Mouse (Mus musculus): ENCODE results near the gene Dip2c. TPM values are rescaled to one million over a fixed set of nuclear protein-coding genes. Genes with fewer than 3 reads are reported as not detected.

Gene Dip2c
- 0.99 and 1.2 TPM in 2 replicates for polyA plus RNA-seq (2011; ENCODE audit: insufficient read depth, insufficient read length, low replicate concordance, missing spikeins)

GRCm38 (mm10) chr13:9276322-9276855 is at the start of gene Dip2c:
Gene Dip2c, plus strand, starts transcription at chr13:9276528.
- Histone ChIP-seq H3K4me1 (ENCODE audit: control insufficient read depth, insufficient read depth, low read length) (no peaks in the 10 kb centered on the region), H3K4me3 (replicated peaks; ENCODE audit: control insufficient read depth, low read depth, low read length) (peak within 1 kb of the TSS; percentile 67), H3K27ac (ENCODE audit: control insufficient read depth, insufficient read depth, low read depth, low read length, poor library complexity) (peak within 1 kb of the TSS; percentile 61; the same call in 1 of the 2 replicates)
- 3% methylated on average over 67 of the region's 67 CpGs for WGBS
- TF ChIP-seq CTCF (IDR thresholded peaks at IDR 0.05; ENCODE audit: control insufficient read depth, insufficient read depth, low read length): no peak
- TF ChIP-seq POLR2A (IDR thresholded peaks at IDR 0.05; ENCODE audit: borderline replicate concordance, control insufficient read depth, low read depth, low read length): no peak

- H3K4me1 ChIP-seq (ENCODE audit: control insufficient read depth, insufficient read depth, low read length): no peaks in the 10 kb centered on the region
- no peak overlapping the region for H3K27ac ChIP-seq (ENCODE audit: control insufficient read depth, insufficient read depth, low read depth, low read length, poor library complexity)
- 75% methylated on average over 5 of the region's 5 CpGs for WGBS
- H3K4me3 ChIP-seq (replicated peaks; ENCODE audit: control insufficient read depth, low read depth, low read length): no peak overlapping the region
- TF ChIP-seq CTCF (IDR thresholded peaks at IDR 0.05; ENCODE audit: control insufficient read depth, insufficient read depth, low read length): no peak
- TF ChIP-seq POLR2A (IDR thresholded peaks at IDR 0.05; ENCODE audit: borderline replicate concordance, control insufficient read depth, low read depth, low read length): no peak
Measured at GRCm38 (mm10) chr13:9227078-9227477, 49.2 kb upstream of the Dip2c start.

GRCm38 (mm10) chr13:9237495-9237894 is 38.8 kb upstream of the Dip2c start:
- 38% methylated on average over 7 of the region's 7 CpGs for WGBS
- Histone ChIP-seq H3K27ac (ENCODE audit: control insufficient read depth, insufficient read depth, low read depth, low read length, poor library complexity) (no peak overlapping the region), H3K4me3 (replicated peaks; ENCODE audit: control insufficient read depth, low read depth, low read length) (no peak overlapping the region), H3K4me1 (ENCODE audit: control insufficient read depth, insufficient read depth, low read length) (no peaks in the 10 kb centered on the region; the same call in 1 of the 2 replicates)
- TF ChIP-seq POLR2A (IDR thresholded peaks at IDR 0.05; ENCODE audit: borderline replicate concordance, control insufficient read depth, low read depth, low read length): no peak
- TF ChIP-seq CTCF (IDR thresholded peaks at IDR 0.05; ENCODE audit: control insufficient read depth, insufficient read depth, low read length): no peak

GRCm38 (mm10) chr13:9239127-9239526 is 37.2 kb upstream of the Dip2c start:
- TF ChIP-seq CTCF (IDR thresholded peaks at IDR 0.05; ENCODE audit: control insufficient read depth, insufficient read depth, low read length) (no peak), POLR2A (IDR thresholded peaks at IDR 0.05; ENCODE audit: borderline replicate concordance, control insufficient read depth, low read depth, low read length) (no peak)
- WGBS: 81% methylated on average over 5 of the region's 5 CpGs
- Histone ChIP-seq H3K4me1 (ENCODE audit: control insufficient read depth, insufficient read depth, low read length) (no peaks in the 10 kb centered on the region; the same call in 1 of the 2 replicates), H3K4me3 (replicated peaks; ENCODE audit: control insufficient read depth, low read depth, low read length) (no peak overlapping the region), H3K27ac (ENCODE audit: control insufficient read depth, insufficient read depth, low read depth, low read length, poor library complexity) (no peak overlapping the region)

- WGBS: 86% methylated on average over 12 of the region's 12 CpGs
- TF ChIP-seq CTCF (IDR thresholded peaks at IDR 0.05; ENCODE audit: control insufficient read depth, insufficient read depth, low read length): no peak
- TF ChIP-seq POLR2A (IDR thresholded peaks at IDR 0.05; ENCODE audit: borderline replicate concordance, control insufficient read depth, low read depth, low read length): no peak
Measured at GRCm38 (mm10) chr13:9239631-9240236, 36.6 kb upstream of the Dip2c start.

GRCm38 (mm10) chr13:9261748-9262147 is 14.6 kb upstream of the Dip2c start:
- H3K4me3 ChIP-seq (replicated peaks; ENCODE audit: control insufficient read depth, low read depth, low read length): no peak overlapping the region
- 26% methylated on average over 4 of the region's 4 CpGs for WGBS
- H3K27ac ChIP-seq (ENCODE audit: control insufficient read depth, insufficient read depth, low read depth, low read length, poor library complexity): no peak overlapping the region
- no peaks in the 10 kb centered on the region for H3K4me1 ChIP-seq (ENCODE audit: control insufficient read depth, insufficient read depth, low read length)
- TF ChIP-seq POLR2A (IDR thresholded peaks at IDR 0.05; ENCODE audit: borderline replicate concordance, control insufficient read depth, low read depth, low read length) (no peak), CTCF (IDR thresholded peaks at IDR 0.05; ENCODE audit: control insufficient read depth, insufficient read depth, low read length) (no peak)

More at GRCm38 (mm10) chr13:9239631-9240236, 36.6 kb upstream of the Dip2c start:
- Histone ChIP-seq H3K4me1 (ENCODE audit: control insufficient read depth, insufficient read depth, low read length) (no peaks in the 10 kb centered on the region; the same call in 1 of the 2 replicates), H3K4me3 (replicated peaks; ENCODE audit: control insufficient read depth, low read depth, low read length) (no peak overlapping the region), H3K27ac (ENCODE audit: control insufficient read depth, insufficient read depth, low read depth, low read length, poor library complexity) (no peak overlapping the region)

GRCm38 (mm10) chr13:9265516-9265915 is 10.8 kb upstream of the Dip2c start:
- WGBS: 78% methylated on average over 5 of the region's 5 CpGs

GRCm38 (mm10) chr13:9276856-9277620 is 710 bp downstream of the Dip2c start:
- no peak for TF ChIP-seq CTCF (IDR thresholded peaks at IDR 0.05; ENCODE audit: control insufficient read depth, insufficient read depth, low read length)
- TF ChIP-seq POLR2A (IDR thresholded peaks at IDR 0.05; ENCODE audit: borderline replicate concordance, control insufficient read depth, low read depth, low read length): no peak
- under 1% methylated on average over 71 of the region's 75 CpGs for WGBS

More at GRCm38 (mm10) chr13:9265516-9265915, 10.8 kb upstream of the Dip2c start:
- H3K4me3 ChIP-seq (replicated peaks; ENCODE audit: control insufficient read depth, low read depth, low read length): no peak overlapping the region
- no peak overlapping the region for H3K27ac ChIP-seq (ENCODE audit: control insufficient read depth, insufficient read depth, low read depth, low read length, poor library complexity)
- no peaks in the 10 kb centered on the region for H3K4me1 ChIP-seq (ENCODE audit: control insufficient read depth, insufficient read depth, low read length)
- TF ChIP-seq POLR2A (IDR thresholded peaks at IDR 0.05; ENCODE audit: borderline replicate concordance, control insufficient read depth, low read depth, low read length) (no peak), CTCF (IDR thresholded peaks at IDR 0.05; ENCODE audit: control insufficient read depth, insufficient read depth, low read length) (no peak)

More at GRCm38 (mm10) chr13:9276856-9277620, 710 bp downstream of the Dip2c start:
- H3K4me3 ChIP-seq (replicated peaks; ENCODE audit: control insufficient read depth, low read depth, low read length): peak overlapping the region; percentile 67
- no peaks in the 10 kb centered on the region for H3K4me1 ChIP-seq (ENCODE audit: control insufficient read depth, insufficient read depth, low read length)
- no peak overlapping the region; the same call in 1 of the 2 replicates for H3K27ac ChIP-seq (ENCODE audit: control insufficient read depth, insufficient read depth, low read depth, low read length, poor library complexity)
